Mouse (Mus musculus) frontal cortex, adult 2 months (tissue): Measurements from ENCODE around the gene Kcnk7. TPM values are rescaled to one million over a fixed set of nuclear protein-coding genes. Genes with fewer than 3 reads are reported as not detected.

Experiments
- DNase-seq, 2 experiments: peaks; one replicate each; pipeline ENCODE4 v3.0.0; 2022; ENCODE audit warnings: low spot score in 1 of 2; ENCODE audit errors: extremely low spot score in 1 of 2
- polyA plus RNA-seq: library from polyadenylated mRNA; depleted of rRNA; stranded (reverse); fragments of >200 nt; gene quantifications from 2 replicates; pipeline ENCODE4 v1.2.3, GENCODE M21; 2012

The Kcnk7 gene
- polyA plus RNA-seq, 1 experiment, result 0.22 TPM

- peak; percentile 52 to 80 for DNase-seq
Measured at GRCm38 (mm10) chr19:5689565-5690342, 14.4 kb upstream of the Kcnk7 start.

GRCm38 (mm10) chr19:5690343-5690735 lies 13.8 kb upstream of the Kcnk7 start:
- no peak for DNase-seq

GRCm38 (mm10) chr19:5691601-5692000 lies 12.6 kb upstream of the Kcnk7 start:
- no peak for DNase-seq

GRCm38 (mm10) chr19:5692086-5692912 lies 11.9 kb upstream of the Kcnk7 start:
- DNase-seq, result no peak

GRCm38 (mm10) chr19:5692913-5693396 lies 11.2 kb upstream of the Kcnk7 start:
- no peak for DNase-seq

GRCm38 (mm10) chr19:5693801-5694200 lies 10.4 kb upstream of the Kcnk7 start:
- no peak for DNase-seq

- DNase-seq, result no peak
Measured at GRCm38 (mm10) chr19:5695849-5696462, 8.2 kb upstream of the Kcnk7 start.

- no peak for DNase-seq
Measured at GRCm38 (mm10) chr19:5704801-5705571, 819 bp downstream of the Kcnk7 start.

GRCm38 (mm10) chr19:5710068-5710467 lies 5.9 kb downstream of the Kcnk7 start:
- DNase-seq, result no peak

GRCm38 (mm10) chr19:5710581-5710980 lies 6.4 kb downstream of the Kcnk7 start:
- DNase-seq, result no peak

- DNase-seq, result peak in 1 of 2 experiments; percentile 91
Measured at GRCm38 (mm10) chr19:5711218-5711617, 7.1 kb downstream of the Kcnk7 start.

GRCm38 (mm10) chr19:5711907-5712460 lies 7.8 kb downstream of the Kcnk7 start:
- DNase-seq, result no peak

- no peak for DNase-seq
Measured at GRCm38 (mm10) chr19:5713255-5713654, 9.1 kb downstream of the Kcnk7 start.

GRCm38 (mm10) chr19:5713730-5714129 lies 9.6 kb downstream of the Kcnk7 start:
- DNase-seq, result no peak

GRCm38 (mm10) chr19:5715793-5716688 lies 11.9 kb downstream of the Kcnk7 start:
- peak in 1 of 2 experiments; percentile 72 for DNase-seq

GRCm38 (mm10) chr19:5716955-5717354 lies 12.8 kb downstream of the Kcnk7 start:
- DNase-seq, result no peak

GRCm38 (mm10) chr19:5721233-5721632 lies 17.1 kb downstream of the Kcnk7 start:
- DNase-seq, result no peak

- DNase-seq, result no peak
Measured at GRCm38 (mm10) chr19:5722848-5723425, 18.8 kb downstream of the Kcnk7 start.
